Comparison of ENCODE assay signal across 9 mouse cellular contexts in genomic region chr11:119055571-119056131, GRCm38 (mm10). TPM values are rescaled to one million over a fixed set of nuclear protein-coding genes. Genes with fewer than 3 reads are reported as not detected.
DNase-seq lines count a peak whose midpoint lies in the region; ATAC-seq and TF ChIP-seq lines count a peak whose summit lies in the region.
"Had no signal": no experiment of that assay in that cellular context is flagged by ENCODE, and none has a peak within 500 bp of the region (broad histone marks: within the 10 kb centered on the region; RNA-seq: fewer than 3 reads in every experiment).

No protein-coding gene starts in this region.

- H3K4me3 ChIP-seq in layer of hippocampus, adult 2 months, result peak overlapping the region; percentile 72
- peak overlapping the region; percentile 72 for H3K4me3 ChIP-seq in embryonic facial prominence, embryonic 10.5 days
- peak overlapping the region; percentile 70 for H3K4me3 ChIP-seq in heart, embryonic 16.5 days (ENCODE audit: low read length)
- peak overlapping the region; percentile 59 for H3K4me3 ChIP-seq in liver, postnatal 0 days (ENCODE audit: low read depth, low read length)

- peak overlapping the region; percentile 98 for H3K4me2 ChIP-seq in heart, embryonic 16.5 days (ENCODE audit: low read depth, low read length)
- H3K4me2 ChIP-seq in liver, postnatal 0 days (ENCODE audit: low read depth, low read length), result peak overlapping the region; percentile 96

- no peak for ATAC-seq in heart, embryonic 16.5 days (replicated peaks; ENCODE audit: extremely low read depth, insufficient read depth, low FRiP score)
- no peak for ATAC-seq in liver, postnatal 0 days

- peak overlapping the region; percentile 99 for H3K27ac ChIP-seq in layer of hippocampus, adult 2 months
- H3K27ac ChIP-seq in embryonic facial prominence, embryonic 10.5 days (replicated peaks), result peak overlapping the region; percentile 48
- H3K27ac ChIP-seq in heart, embryonic 16.5 days (ENCODE audit: low read length), result no peak overlapping the region
- H3K27ac ChIP-seq in liver, postnatal 0 days (ENCODE audit: low read depth), result no peak overlapping the region
- H3K27ac ChIP-seq: macrophage had no signal

- H3K4me1 ChIP-seq in embryonic facial prominence, embryonic 10.5 days, result peaks cover 79% of the 10 kb centered on the region
- H3K4me1 ChIP-seq in heart, embryonic 16.5 days (ENCODE audit: control insufficient read depth, insufficient read depth, low read length), result peaks cover 42% of the 10 kb centered on the region
- H3K4me1 ChIP-seq in liver, postnatal 0 days (ENCODE audit: insufficient read depth), result peaks cover 50% of the 10 kb centered on the region

- WGBS in embryonic facial prominence, embryonic 10.5 days, result 1% methylated on average over 32 of the region's 32 CpGs
- 3% methylated on average over 32 of the region's 32 CpGs for WGBS in heart, embryonic 16.5 days
- WGBS in liver, postnatal 0 days (ENCODE audit: insufficient replicate concordance), result 2% methylated on average over 32 of the region's 32 CpGs

- H3K27me3 ChIP-seq in embryonic facial prominence, embryonic 10.5 days (replicated peaks; ENCODE audit: low read depth, poor library complexity, severe bottlenecking), result peaks cover 98% of the 10 kb centered on the region
- H3K27me3 ChIP-seq in heart, embryonic 16.5 days (ENCODE audit: control insufficient read depth, insufficient read depth, low read length), result peaks cover 70% of the 10 kb centered on the region
- peaks cover 100% of the 10 kb centered on the region for H3K27me3 ChIP-seq in liver, postnatal 0 days (ENCODE audit: insufficient read depth, low read length)

- H3K9ac ChIP-seq in heart, embryonic 16.5 days (ENCODE audit: low read length), result peak overlapping the region; percentile 95
- H3K9ac ChIP-seq in liver, postnatal 0 days (replicated peaks), result no peak overlapping the region

- TF ChIP-seq CTCF in layer of hippocampus, adult 2 months (conservative IDR thresholded peaks at IDR 0.05), result no peak
- TF ChIP-seq CTCF in liver, postnatal 0 days (IDR thresholded peaks at IDR 0.05; ENCODE audit: low read depth), result no peak

- no peak for TF ChIP-seq EP300 in liver, postnatal 0 days (IDR thresholded peaks at IDR 0.05; ENCODE audit: low read depth)

- no peaks in the 10 kb centered on the region for H3K36me3 ChIP-seq in embryonic facial prominence, embryonic 10.5 days (replicated peaks)
- H3K36me3 ChIP-seq in heart, embryonic 16.5 days (ENCODE audit: control insufficient read depth, insufficient read depth), result no peaks in the 10 kb centered on the region
- H3K36me3 ChIP-seq in liver, postnatal 0 days (replicated peaks; ENCODE audit: insufficient read depth, low read length), result no peaks in the 10 kb centered on the region

- no peaks in the 10 kb centered on the region for H3K9me3 ChIP-seq in embryonic facial prominence, embryonic 10.5 days
- no peaks in the 10 kb centered on the region for H3K9me3 ChIP-seq in heart, embryonic 16.5 days (replicated peaks; ENCODE audit: control insufficient read depth, low read length)
- H3K9me3 ChIP-seq in liver, postnatal 0 days (ENCODE audit: low read length), result no peaks in the 10 kb centered on the region

- no peak for DNase-seq in layer of hippocampus, adult 2 months (ENCODE audit: low spot score in 2 of 2)
- DNase-seq in layer of hippocampus, postnatal 25 days (ENCODE audit: extremely low spot score in 1 of 2, low spot score in 1 of 2), result no peak
- DNase-seq in embryonic facial prominence, embryonic 10.5 days (ENCODE audit: low spot score), result peak; percentile 33
- DNase-seq in liver, postnatal 0 days, result no peak
- peak; percentile 65 for DNase-seq in thymus, postnatal 4 days
- DNase-seq in retina, embryonic 14.5 days (ENCODE audit: low spot score), result no peak
- DNase-seq in adrenal gland, adult 8-10 months, result no peak

RNA-seq across cellular contexts. Expression of gene Cbx8, which starts 14.9 kb away (rescaled TPM):
- total RNA-seq in layer of hippocampus, adult 2 months (2021), result 10 to 100 TPM; 10.2 to 11.3 TPM
- 10 to 100 TPM; 13.8 to 16.7 TPM for total RNA-seq in layer of hippocampus, postnatal 25 days (2021)
- polyA plus RNA-seq in embryonic facial prominence, embryonic 10.5 days (2016; fragmentation: Nextera tagmentation; extraction: Ambion mirVana), result 11.6 and 12.4 TPM in 2 replicates
- 7.0 and 7.5 TPM in 2 replicates for polyA plus RNA-seq in heart, embryonic 16.5 days (2015; fragmentation: Nextera tagmentation; extraction: Ambion mirVana)
- polyA plus RNA-seq in liver, postnatal 0 days (2015; fragmentation: Nextera tagmentation; extraction: Ambion mirVana), result 3.1 and 3.9 TPM in 2 replicates
- total RNA-seq in adrenal gland, adult 8-10 months (2022), result 10 to 100 TPM; 15.3 to 24.0 (median 16.5) TPM

RNA-seq across cellular contexts. Expression of gene Cbx4, which starts 30.4 kb away (rescaled TPM):
- 10 to 100 TPM; 53.7 to 60.4 TPM for total RNA-seq in layer of hippocampus, adult 2 months (2021)
- 10 to 100 TPM; 62.1 to 67.7 TPM for total RNA-seq in layer of hippocampus, postnatal 25 days (2021)
- polyA plus RNA-seq in embryonic facial prominence, embryonic 10.5 days (2016; fragmentation: Nextera tagmentation; extraction: Ambion mirVana), result 4.7 and 5.2 TPM in 2 replicates
- 11.5 and 12.6 TPM in 2 replicates for polyA plus RNA-seq in heart, embryonic 16.5 days (2015; fragmentation: Nextera tagmentation; extraction: Ambion mirVana)
- polyA plus RNA-seq in liver, postnatal 0 days (2015; fragmentation: Nextera tagmentation; extraction: Ambion mirVana), result 2.8 and 4.7 TPM in 2 replicates
- total RNA-seq in adrenal gland, adult 8-10 months (2022), result 100 to 1,000 TPM in 1 of 4 experiments, 10 to 100 TPM in 3; 70.8 to 227 (median 87.4) TPM

RNA-seq across cellular contexts. Expression of gene Cbx2, which starts 32.9 kb away (rescaled TPM):
- 1 to 10 TPM; 2.9 to 3.1 TPM for total RNA-seq in layer of hippocampus, adult 2 months (2021)
- 1 to 10 TPM; 4.0 to 4.4 TPM for total RNA-seq in layer of hippocampus, postnatal 25 days (2021)
- 150 and 152 TPM in 2 replicates for polyA plus RNA-seq in embryonic facial prominence, embryonic 10.5 days (2016; fragmentation: Nextera tagmentation; extraction: Ambion mirVana)
- 15.0 and 15.3 TPM in 2 replicates for polyA plus RNA-seq in heart, embryonic 16.5 days (2015; fragmentation: Nextera tagmentation; extraction: Ambion mirVana)
- polyA plus RNA-seq in liver, postnatal 0 days (2015; fragmentation: Nextera tagmentation; extraction: Ambion mirVana), result 1.9 and 2.0 TPM in 2 replicates
- 1 to 10 TPM; 4.6 to 8.1 (median 5.6) TPM for total RNA-seq in adrenal gland, adult 8-10 months (2022)

Comparison
In these comparisons a context has a peak if more than half of its experiments do, and no peak if none do; other contexts are left out.
1. DNase-seq: peak in embryonic facial prominence, embryonic 10.5 days (single experiment) and thymus, postnatal 4 days (single experiment); none in layer of hippocampus, adult 2 months (0 of 2), layer of hippocampus, postnatal 25 days (0 of 2), liver, postnatal 0 days (single experiment), retina, embryonic 14.5 days (single experiment) and adrenal gland, adult 8-10 months (single experiment).
2. H3K27ac ChIP-seq: peak in layer of hippocampus, adult 2 months (single experiment) and embryonic facial prominence, embryonic 10.5 days (single experiment); none in heart, embryonic 16.5 days (single experiment) and liver, postnatal 0 days (single experiment).
3. Peak in every context shown above with its lines, with median percentiles within 50 percentile points of each other: H3K4me3 ChIP-seq.